Mouse (Mus musculus): ENCODE results near the gene Gm10271.

DNA sequence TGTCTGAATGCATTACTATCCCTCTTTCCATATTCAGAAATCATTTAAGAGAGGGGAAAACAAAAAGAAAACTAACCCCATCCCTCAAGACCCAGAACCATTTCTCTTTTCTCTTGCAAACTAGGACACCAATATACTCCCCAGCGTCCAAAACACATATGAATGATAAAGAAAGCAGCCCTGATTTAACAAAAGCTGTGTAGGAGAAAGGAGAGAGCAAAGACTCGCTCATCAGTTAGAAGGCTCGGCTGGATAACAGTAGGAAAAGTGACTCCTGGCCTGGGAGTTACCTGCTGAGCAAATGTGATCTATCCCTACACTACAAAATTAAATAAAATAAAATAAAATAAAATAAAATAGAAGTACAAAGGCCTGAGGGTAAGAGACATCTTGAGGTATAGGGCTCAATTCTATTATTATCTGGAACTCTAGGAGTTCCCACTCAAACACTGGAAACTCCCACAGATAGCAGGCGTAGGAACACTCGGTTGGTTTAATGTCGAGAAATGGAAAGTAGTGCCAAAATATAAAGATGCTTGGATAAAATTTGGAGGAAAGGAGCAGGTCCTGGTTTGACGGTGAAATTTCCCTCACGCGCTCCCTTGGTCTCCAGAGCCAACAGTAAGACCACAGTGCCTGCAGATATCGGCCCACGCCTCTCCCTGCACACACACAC, 15.8 kb downstream of the Gm10271 start:
- no peak for TF ChIP-seq CTCF (IDR thresholded peaks at IDR 0.05; ENCODE audit: extremely low read depth, insufficient read depth, low read length)
- TF ChIP-seq POLR2A (IDR thresholded peaks at IDR 0.05; ENCODE audit: extremely low read depth, insufficient read depth, low read length), result no peak
